Mouse (Mus musculus) hindbrain, embryonic 14.5 days (tissue): ENCODE data around the gene Cntnap4. TPM values are rescaled to one million over a fixed set of nuclear protein-coding genes. Genes with fewer than 3 reads are reported as not detected.
A peak's percentile ranks its signal among the peaks of the same experiment; 100 is the strongest.
"Not testable (repeated sequence)": the region's sequence is repeated elsewhere in the genome, so short reads cannot be mapped to it uniquely, and the experiment has no call there.

Experiments used
- ATAC-seq: fragments of 200-750 bp; cut with Nextera tagmentation; 2 replicates; pipeline ENCODE4 v1.8.0; 2017; ENCODE audit warnings: moderate number of reproducible peaks, mild to moderate bottlenecking, moderate TSS enrichment, moderate library complexity; ENCODE audit not compliant: low FRiP score
- DNase-seq: peaks from one replicate; pipeline ENCODE4 v3.0.0-alpha.2; 2015; ENCODE audit warnings: low spot score
- H3K27ac ChIP-seq: fragments of 300-500 bp; sonication (generic); 2 replicates; pipeline ENCODE4 v1.5.1; 2014; ENCODE audit warnings: mild to moderate bottlenecking, moderate library complexity
- H3K27me3 ChIP-seq: fragments of 300-500 bp; sonication (generic); 2 replicates; pipeline ENCODE4 v1.6.1; 2014; ENCODE audit warnings: mild to moderate bottlenecking, low read length, mixed read lengths; ENCODE audit not compliant: control insufficient read depth, insufficient read depth
- H3K36me3 ChIP-seq: fragments of 300-500 bp; sonication (generic); replicated peaks from 2 replicates; pipeline ENCODE4 v1.6.1; 2014; ENCODE audit not compliant: control insufficient read depth, insufficient read depth
- H3K4me1 ChIP-seq: fragments of 300-500 bp; sonication (generic); replicated peaks from 2 replicates; pipeline ENCODE4 v1.6.1; 2014; ENCODE audit warnings: antibody characterized with exemption, low read length, mixed read lengths; ENCODE audit not compliant: control insufficient read depth, insufficient read depth
- H3K4me2 ChIP-seq: fragments of 300-500 bp; sonication (generic); replicated peaks from 2 replicates; pipeline ENCODE4 v1.6.1; 2014; ENCODE audit warnings: mild to moderate bottlenecking, moderate library complexity
- H3K4me3 ChIP-seq: fragments of 300-500 bp; sonication (generic); replicated peaks from 2 replicates; pipeline ENCODE4 v1.5.1; 2014; ENCODE audit warnings: mild to moderate bottlenecking, low read length
- H3K9ac ChIP-seq: fragments of 300-500 bp; sonication (generic); 2 replicates; pipeline ENCODE4 v1.6.1; 2014
- H3K9me3 ChIP-seq: fragments of 300-500 bp; sonication (generic); 2 replicates; pipeline ENCODE4 v1.6.1; 2016; ENCODE audit warnings: low read length; ENCODE audit not compliant: control insufficient read depth
- WGBS: fragments of 180-500 bp; shearing (Covaris S2); extraction: QIAGEN DNeasy Blood & Tissue Kit; methylation state at CpG from one replicate; pipeline ENCODE4 v1.1.7; 2014; 5-methylcytosine and 5-hydroxymethylcytosine counted together
- polyA plus RNA-seq: library from polyadenylated mRNA; unstranded; fragments of >200 nt; fragmentation: Nextera tagmentation; extraction: Ambion mirVana; gene quantifications from 2 replicates; pipeline ENCODE4 v1.2.1, GENCODE M21; 2014

Cntnap4 gene
- polyA plus RNA-seq, 1 experiment from 2014 or later = 17.3 TPM

GRCm38 (mm10) chr8:112803058-112803457 is 233.2 kb downstream of the Cntnap4 start:
- no peaks in the 10 kb centered on the region for H3K4me1 ChIP-seq
- no peaks in the 10 kb centered on the region for H3K27me3 ChIP-seq
- WGBS = 94% methylated on average over 17 of the region's 17 CpGs
- no peak for ATAC-seq
- H3K36me3 ChIP-seq = no peaks in the 10 kb centered on the region
- H3K9me3 ChIP-seq = no peaks in the 10 kb centered on the region
- no peak for DNase-seq
- no peak overlapping the region for H3K9ac ChIP-seq
- H3K27ac ChIP-seq = no peak overlapping the region
- no peak overlapping the region for H3K4me2 ChIP-seq
- no peak overlapping the region for H3K4me3 ChIP-seq

GRCm38 (mm10) chr8:112809382-112809781 is 239.5 kb downstream of the Cntnap4 start:
- Histone ChIP-seq H3K27me3 (no peaks in the 10 kb centered on the region), H3K4me2 (no peak overlapping the region), H3K36me3 (no peaks in the 10 kb centered on the region), H3K4me3 (no peak overlapping the region), H3K27ac (no peak overlapping the region), H3K4me1 (no peaks in the 10 kb centered on the region), H3K9me3 (no peaks in the 10 kb centered on the region), H3K9ac (no peak overlapping the region)
- DNase-seq (no peak), ATAC-seq (no peak)
- WGBS = 56% methylated on average over 6 of the region's 6 CpGs

GRCm38 (mm10) chr8:112841057-112841456 is 271.2 kb downstream of the Cntnap4 start:
- 84% methylated on average over 2 of the region's 2 CpGs for WGBS
- no peak for ATAC-seq

GRCm38 (mm10) chr8:112849541-112849940 is 279.7 kb downstream of the Cntnap4 start:
- H3K9ac ChIP-seq, H3K4me1 ChIP-seq, H3K4me2 ChIP-seq, H3K4me3 ChIP-seq, H3K27me3 ChIP-seq, H3K27ac ChIP-seq, ATAC-seq, DNase-seq, H3K9me3 ChIP-seq, H3K36me3 ChIP-seq: not testable (repeated sequence)
- 83% methylated on average over 1 of the region's 1 CpGs for WGBS

More at GRCm38 (mm10) chr8:112841057-112841456, 271.2 kb downstream of the Cntnap4 start:
- no peak overlapping the region for H3K27ac ChIP-seq
- no peak overlapping the region for H3K4me3 ChIP-seq
- H3K36me3 ChIP-seq = 0 out of 2 replicates have a peak, but pooled peaks cover 4% of the 10 kb centered on the region
- H3K9ac ChIP-seq = no peak overlapping the region
- no peaks in the 10 kb centered on the region for H3K9me3 ChIP-seq
- DNase-seq = no peak
- H3K4me2 ChIP-seq = no peak overlapping the region
- H3K4me1 ChIP-seq = no peaks in the 10 kb centered on the region
- no peaks in the 10 kb centered on the region for H3K27me3 ChIP-seq

GRCm38 (mm10) chr8:112906458-112907112 is 336.7 kb downstream of the Cntnap4 start:
- H3K4me3 ChIP-seq = no peak overlapping the region
- H3K4me2 ChIP-seq = 0 out of 2 replicates have a peak overlapping the region, but pooled peaks have one; percentile 11
- no peaks in the 10 kb centered on the region for H3K36me3 ChIP-seq
- no peaks in the 10 kb centered on the region for H3K27me3 ChIP-seq
- WGBS = 19% methylated on average over 8 of the region's 8 CpGs
- ATAC-seq = peak; percentile 84
- DNase-seq = peak; percentile 86
- no peak overlapping the region for H3K9ac ChIP-seq
- peak overlapping the region; percentile 68 for H3K27ac ChIP-seq
- H3K4me1 ChIP-seq = peaks cover 23% of the 10 kb centered on the region; the same call in 1 of the 2 replicates
- H3K9me3 ChIP-seq = no peaks in the 10 kb centered on the region

GRCm38 (mm10) chr8:112909527-112909926 is 339.7 kb downstream of the Cntnap4 start:
- Histone ChIP-seq H3K36me3 (no peaks in the 10 kb centered on the region), H3K27ac (no peak overlapping the region), H3K4me3 (no peak overlapping the region), H3K27me3 (no peaks in the 10 kb centered on the region), H3K4me2 (no peak overlapping the region), H3K9ac (no peak overlapping the region), H3K9me3 (no peaks in the 10 kb centered on the region), H3K4me1 (peaks cover 23% of the 10 kb centered on the region; the same call in 1 of the 2 replicates)
- no peak for ATAC-seq
- no peak for DNase-seq
- whole genome bisulfite sequencing = 49% methylated on average over 4 of the region's 5 CpGs

- DNase-seq = no peak
- H3K4me2 ChIP-seq = no peak overlapping the region
- no peaks in the 10 kb centered on the region for H3K36me3 ChIP-seq
- H3K4me1 ChIP-seq = peaks cover 14% of the 10 kb centered on the region; the same call in 1 of the 2 replicates
- H3K9me3 ChIP-seq = no peaks in the 10 kb centered on the region
- H3K9ac ChIP-seq = no peak overlapping the region
- no peak overlapping the region for H3K27ac ChIP-seq
- no peak overlapping the region for H3K4me3 ChIP-seq
- no peak for ATAC-seq
- H3K27me3 ChIP-seq = no peaks in the 10 kb centered on the region
These were observed 341.6 kb downstream of the Cntnap4 start for GRCm38 (mm10) chr8:112911422-112911821.

- DNase-seq (no peak), ATAC-seq (no peak)
- Histone ChIP-seq H3K9ac (no peak overlapping the region), H3K27me3 (no peaks in the 10 kb centered on the region), H3K27ac (no peak overlapping the region), H3K36me3 (no peaks in the 10 kb centered on the region), H3K4me3 (no peak overlapping the region), H3K4me2 (no peak overlapping the region), H3K9me3 (no peaks in the 10 kb centered on the region), H3K4me1 (no peaks in the 10 kb centered on the region; the same call in 1 of the 2 replicates)
These were observed 352.3 kb downstream of the Cntnap4 start for GRCm38 (mm10) chr8:112922151-112922550.

- DNase-seq (no peak), ATAC-seq (no peak)
- Histone ChIP-seq H3K4me2 (no peak overlapping the region), H3K36me3 (no peaks in the 10 kb centered on the region), H3K4me1 (no peaks in the 10 kb centered on the region; the same call in 1 of the 2 replicates), H3K27ac (no peak overlapping the region), H3K27me3 (no peaks in the 10 kb centered on the region), H3K9ac (no peak overlapping the region), H3K4me3 (no peak overlapping the region), H3K9me3 (no peaks in the 10 kb centered on the region)
- 81% methylated on average over 5 of the region's 5 CpGs for WGBS
These were observed 352.9 kb downstream of the Cntnap4 start for GRCm38 (mm10) chr8:112922789-112923188.
